Mouse (Mus musculus) pancreas, adult 10 weeks (tissue): ENCODE measurements around the gene Gm9844. TPM values are rescaled to one million over a fixed set of nuclear protein-coding genes. Genes with fewer than 3 reads are reported as not detected.

Experiments
- polyA plus RNA-seq: library from polyadenylated mRNA; stranded (reverse); fragments of 350-450 nt; fragmentation: Illumina TruSeq; extraction: RNeasy Lipid Tissue Mini Kit (QIAGEN cat#74804); gene quantifications from one replicate; pipeline ENCODE4 v1.2.3, GENCODE M21; 2015; ENCODE audit warnings: low read depth, low replicate concordance; ENCODE audit not compliant: insufficient read depth

The Gm9844 gene
- polyA plus RNA-seq = not detected

DNA sequence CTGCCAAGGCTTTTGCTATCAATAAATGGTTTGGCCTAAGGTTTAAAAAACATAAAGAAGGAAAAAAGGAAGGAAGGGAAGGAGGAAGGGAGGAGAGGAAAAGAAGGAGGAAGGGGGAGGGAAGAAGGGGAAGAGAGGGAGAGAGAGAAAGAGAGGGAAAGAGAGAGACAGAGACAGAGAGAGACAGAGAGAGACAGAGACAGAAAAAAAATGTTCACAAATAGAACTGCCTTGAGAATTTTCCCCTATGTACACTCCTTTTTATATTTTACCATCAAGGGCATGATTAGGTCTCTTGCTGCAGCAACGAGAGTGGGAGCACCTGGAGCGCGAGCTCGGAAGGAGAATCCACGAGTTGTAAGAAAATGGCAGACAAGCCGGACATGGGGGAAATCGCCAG lies at the start of gene Gm9844:
TSS of gene Gm9844 (plus strand) at position 301 of the 400 bp plus-strand sequence.

DNA sequence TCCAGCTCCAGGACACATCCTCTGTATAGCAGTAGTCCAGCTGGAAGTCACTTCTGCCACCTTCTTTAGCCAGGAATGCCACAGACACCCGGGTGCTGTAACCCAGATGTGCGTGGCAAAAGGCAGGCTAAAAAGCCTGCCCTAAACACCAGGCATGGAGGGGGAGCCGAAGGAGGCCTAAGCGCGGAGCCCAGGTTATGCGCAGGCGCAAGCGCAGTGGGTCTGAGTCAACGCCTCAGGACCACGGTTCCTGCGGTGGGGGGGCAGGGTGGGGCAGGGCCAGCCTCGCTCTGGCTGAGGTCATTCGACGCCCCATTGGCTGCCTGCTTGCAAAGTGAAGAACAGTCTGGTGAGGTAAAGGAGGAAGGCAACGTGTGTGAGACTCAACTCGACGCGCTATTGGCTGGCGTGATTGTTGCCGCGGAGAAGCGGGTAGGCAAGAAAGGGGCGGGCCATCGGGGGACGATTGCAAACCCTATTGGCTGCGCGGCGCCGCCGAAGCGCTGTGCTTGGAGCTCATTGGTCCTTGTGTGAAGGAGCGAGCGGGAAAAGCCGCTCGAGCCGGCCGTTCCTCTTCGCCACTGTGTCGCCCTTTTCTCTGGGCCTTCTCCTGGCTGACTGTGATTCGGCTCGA lies 7.6 kb downstream of the Gm9844 start, which contains the start of the genes Lypd4 and Dmrtc2:
TSS of gene Lypd4 (minus strand) at position 410 of the 634 bp plus-strand sequence.
TSS of gene Dmrtc2 (plus strand) at position 526 of the 634 bp plus-strand sequence.

DNA sequence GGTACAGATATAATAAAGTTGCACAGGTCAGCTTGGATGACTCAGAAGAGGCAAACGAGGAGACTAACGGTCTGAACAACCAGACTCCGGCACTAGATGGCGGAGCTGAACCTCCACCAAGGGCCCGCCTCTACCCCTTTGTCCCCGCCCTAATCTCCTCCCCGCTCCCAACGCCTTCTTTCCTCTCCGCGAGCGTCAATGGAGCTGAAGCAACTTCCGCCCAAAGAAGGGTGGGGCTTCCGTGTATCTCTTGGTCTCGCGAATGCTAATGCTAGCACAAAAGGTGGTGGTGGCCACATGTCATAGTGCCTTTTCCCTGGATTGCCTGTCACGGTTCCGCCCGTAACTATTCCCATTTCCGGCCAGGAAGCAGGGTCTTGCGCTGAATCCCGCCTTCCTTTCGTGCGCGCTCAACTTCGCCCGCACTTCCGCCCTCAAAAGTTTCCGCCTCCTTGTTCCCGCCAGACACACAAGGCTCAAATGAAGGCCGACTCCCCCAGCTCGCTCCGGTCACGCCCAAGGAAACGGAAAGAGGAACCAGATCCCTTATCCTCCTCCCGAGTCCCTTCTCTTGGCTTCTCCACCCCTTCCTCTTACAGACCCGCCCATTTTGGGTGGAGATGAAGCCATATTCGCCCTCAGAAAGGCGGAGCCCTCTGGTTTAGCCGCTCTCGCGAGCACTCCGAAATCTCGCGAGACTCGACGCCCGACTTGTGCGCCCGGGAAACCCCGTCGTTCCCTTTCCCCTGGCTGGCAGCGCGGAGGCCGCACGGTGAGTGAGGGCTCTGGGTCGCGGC lies 22.1 kb downstream of the Gm9844 start, which contains the start of gene Rps19:
TSS of gene Rps19 (plus strand) at position 476 of the 797 bp plus-strand sequence.

DNA sequence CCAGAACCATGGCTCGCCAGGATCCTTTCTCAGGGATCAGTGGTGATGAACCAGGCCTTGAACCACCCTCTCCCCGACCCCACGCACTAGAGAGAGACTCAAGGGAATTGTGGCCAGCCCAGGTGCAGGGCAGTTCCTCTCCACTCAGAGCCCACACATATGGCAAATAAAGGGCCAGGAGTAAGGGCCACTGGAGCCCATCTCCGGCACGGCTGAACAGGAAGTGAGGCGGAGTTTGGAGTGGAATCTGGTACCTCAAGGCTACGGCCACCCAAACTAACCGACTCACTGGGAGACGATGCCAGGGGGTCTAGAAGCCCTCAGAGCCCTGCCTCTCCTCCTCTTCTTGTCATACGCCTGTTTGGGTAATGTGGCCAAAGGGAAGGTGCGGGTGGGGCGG lies 35.2 kb downstream of the Gm9844 start, which contains the start of gene Cd79a:
TSS of gene Cd79a (plus strand) at position 158 of the 400 bp plus-strand sequence.

DNA sequence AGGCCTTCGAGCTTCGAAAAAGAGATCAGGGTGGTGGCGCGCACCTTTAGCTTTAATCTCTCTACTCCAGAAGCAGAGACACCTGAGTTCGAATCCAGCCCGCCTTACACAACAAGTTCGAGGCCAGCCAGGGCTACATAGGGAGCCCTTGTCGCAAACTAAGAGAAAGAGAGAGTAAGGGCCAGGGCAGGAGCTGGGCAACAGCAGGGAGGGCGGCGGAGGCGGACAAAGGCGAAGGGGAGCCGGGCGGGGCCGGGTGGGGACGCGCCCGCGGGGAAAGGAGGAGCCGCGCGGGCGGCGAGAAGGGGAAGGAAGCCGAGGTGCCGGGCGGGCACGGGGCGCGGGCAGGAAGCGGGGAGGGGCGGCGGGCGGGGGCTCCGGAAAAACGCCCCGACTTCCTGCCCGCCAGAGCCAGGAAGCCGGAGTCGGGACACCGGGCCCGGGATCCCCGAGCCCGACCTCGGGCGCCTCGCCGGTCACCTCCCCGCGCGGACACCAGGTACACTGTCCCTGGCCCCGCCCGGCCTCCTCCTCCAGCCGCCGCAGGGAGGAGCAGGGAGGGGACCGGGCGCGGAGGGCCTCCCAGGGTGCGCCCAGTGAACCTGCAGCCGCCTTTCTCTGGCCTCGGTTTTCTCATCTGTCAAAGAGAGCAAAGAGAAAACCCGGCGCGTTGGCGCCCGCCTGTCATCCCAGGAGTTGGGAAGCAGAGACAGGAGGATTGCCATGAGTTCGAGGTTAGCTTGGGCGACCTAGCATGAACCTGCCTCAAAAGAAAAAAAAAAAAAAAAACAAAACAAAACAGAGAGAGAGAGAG lies 40.8 kb downstream of the Gm9844 start, which contains the start of gene Arhgef1:
TSS of gene Arhgef1 (plus strand) at position 283 of the 814 bp plus-strand sequence.

Other genes starting within 250 kb of the Gm9844 start
- not detected for gene Lypd3, start 225.7 kb upstream of the Gm9844 start, polyA plus RNA-seq
- not detected for gene Tex101, start 185.5 kb upstream of the Gm9844 start, polyA plus RNA-seq
- not detected for gene BC049730, start 153.0 kb upstream of the Gm9844 start, polyA plus RNA-seq
- not detected for gene Gm4763, start 135.3 kb upstream of the Gm9844 start, polyA plus RNA-seq
- gene Cd177, start 101.9 kb upstream of the Gm9844 start, polyA plus RNA-seq = not detected
- not detected for gene Ceacam10, start 85.0 kb upstream of the Gm9844 start, polyA plus RNA-seq
- gene Lypd4, start 7.7 kb downstream of the Gm9844 start, polyA plus RNA-seq = not detected
- not detected for gene Dmrtc2, start 7.8 kb downstream of the Gm9844 start, polyA plus RNA-seq
- 743 TPM for gene Rps19, start 22.2 kb downstream of the Gm9844 start, polyA plus RNA-seq
- 1.7 TPM for gene Cd79a, start 35.2 kb downstream of the Gm9844 start, polyA plus RNA-seq
- 39.0 TPM for gene Arhgef1, start 40.7 kb downstream of the Gm9844 start, polyA plus RNA-seq
- gene Gm4881, start 82.3 kb downstream of the Gm9844 start, polyA plus RNA-seq = not detected
- 187 TPM for gene Rabac1, start 110.5 kb downstream of the Gm9844 start, polyA plus RNA-seq
- gene Atp1a3, start 143.7 kb downstream of the Gm9844 start, polyA plus RNA-seq = 0.50 TPM
- 6.6 TPM for gene Grik5, start 210.1 kb downstream of the Gm9844 start, polyA plus RNA-seq
- gene Zfp574, start 210.4 kb downstream of the Gm9844 start, polyA plus RNA-seq = 2.9 TPM